Mouse (Mus musculus): ENCODE results near the gene Irx4. TPM values are rescaled to one million over a fixed set of nuclear protein-coding genes. Genes with fewer than 3 reads are reported as not detected.

Irx4 gene
- polyA plus RNA-seq, 1 experiment, result not detected

DNA sequence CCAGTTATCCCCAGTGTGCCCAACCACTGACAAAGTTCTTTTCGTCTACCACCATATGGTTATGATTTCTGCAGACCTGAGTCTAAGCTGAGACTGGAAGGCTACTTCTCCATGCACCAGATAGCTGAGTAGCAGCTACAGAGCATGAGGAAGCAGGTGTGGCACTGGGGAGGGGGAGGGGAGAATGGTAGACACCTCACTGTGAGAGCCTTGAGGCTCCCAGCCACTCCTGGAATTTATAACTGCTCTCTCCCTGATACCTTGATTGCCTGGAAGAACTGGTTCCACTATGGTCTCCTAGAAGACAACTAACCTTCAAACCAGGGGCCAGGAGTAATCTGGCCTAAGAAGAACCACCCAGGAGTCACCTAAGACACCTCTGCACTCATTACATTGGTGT, 18.9 kb downstream of the Irx4 start:
- TF ChIP-seq MYOD1 (IDR thresholded peaks at IDR 0.05; ENCODE audit: control insufficient read depth in 1 of 3, insufficient read length in 2 of 3, low read depth in 2 of 3) (no peak), SRF (IDR thresholded peaks at IDR 0.05; ENCODE audit: control insufficient read depth, insufficient read length, low read depth) (no peak), POLR2A (IDR thresholded peaks at IDR 0.05; ENCODE audit: insufficient read length, low read depth) (no peak), E2F4 (IDR thresholded peaks at IDR 0.05; ENCODE audit: insufficient read depth) (no peak), CEBPB (IDR thresholded peaks at IDR 0.05; ENCODE audit: insufficient read depth, poor library complexity, severe bottlenecking) (no peak), REST (IDR thresholded peaks at IDR 0.05; ENCODE audit: insufficient read depth, insufficient read length) (no peak), TCF3 (IDR thresholded peaks at IDR 0.05; ENCODE audit: insufficient read length, low read depth) (no peak), USF1 (IDR thresholded peaks at IDR 0.05; ENCODE audit: low read depth) (no peak), MYOG (IDR thresholded peaks at IDR 0.05; ENCODE audit: control insufficient read depth in 1 of 3, insufficient read depth in 1 of 3, insufficient read length in 2 of 3, low read depth in 2 of 3) (no peak), TCF12 (IDR thresholded peaks at IDR 0.05; ENCODE audit: insufficient read depth, poor library complexity, severe bottlenecking) (no peak), POLR2AphosphoS2 (IDR thresholded peaks at IDR 0.05; ENCODE audit: insufficient read length, low read depth) (no peak), MAX (IDR thresholded peaks at IDR 0.05; ENCODE audit: low read depth) (no peak)
- no peaks in the 10 kb centered on the region for H3K36me3 ChIP-seq (ENCODE audit: control insufficient read depth, insufficient read depth)
- H3K79me2 ChIP-seq (ENCODE audit: control insufficient read depth, insufficient read depth), result no peaks in the 10 kb centered on the region
- no peak overlapping the region for H3K4me2 ChIP-seq (ENCODE audit: low read depth)
- H3ac ChIP-seq (ENCODE audit: control insufficient read depth, insufficient read length), result no peak overlapping the region
- peaks cover 7% of the 10 kb centered on the region for H3K27me3 ChIP-seq (ENCODE audit: control insufficient read depth, insufficient read depth, insufficient read length)
- H3K4me3 ChIP-seq, result no peak overlapping the region

- Histone ChIP-seq H3ac (ENCODE audit: control insufficient read depth, insufficient read length) (no peak overlapping the region), H3K4me2 (ENCODE audit: low read depth) (no peak overlapping the region), H3K27me3 (ENCODE audit: control insufficient read depth, insufficient read depth, insufficient read length) (no peaks in the 10 kb centered on the region), H3K36me3 (ENCODE audit: control insufficient read depth, insufficient read depth) (no peaks in the 10 kb centered on the region), H3K4me3 (no peak overlapping the region), H3K79me2 (ENCODE audit: control insufficient read depth, insufficient read depth) (no peaks in the 10 kb centered on the region)
- no peak for TF ChIP-seq SRF (IDR thresholded peaks at IDR 0.05; ENCODE audit: control insufficient read depth, insufficient read length, low read depth)
- no peak for TF ChIP-seq CEBPB (IDR thresholded peaks at IDR 0.05; ENCODE audit: insufficient read depth, poor library complexity, severe bottlenecking)
- TF ChIP-seq POLR2A (IDR thresholded peaks at IDR 0.05; ENCODE audit: insufficient read length, low read depth), result no peak
- no peak for TF ChIP-seq USF1 (IDR thresholded peaks at IDR 0.05; ENCODE audit: low read depth)
- no peak for TF ChIP-seq MAX (IDR thresholded peaks at IDR 0.05; ENCODE audit: low read depth)
- TF ChIP-seq MYOG (IDR thresholded peaks at IDR 0.05; ENCODE audit: control insufficient read depth in 1 of 3, insufficient read depth in 1 of 3, insufficient read length in 2 of 3, low read depth in 2 of 3), result no peak
- no peak for TF ChIP-seq TCF3 (IDR thresholded peaks at IDR 0.05; ENCODE audit: insufficient read length, low read depth)
- TF ChIP-seq REST (IDR thresholded peaks at IDR 0.05; ENCODE audit: insufficient read depth, insufficient read length), result no peak
- TF ChIP-seq TCF12 (IDR thresholded peaks at IDR 0.05; ENCODE audit: insufficient read depth, poor library complexity, severe bottlenecking), result no peak
- no peak for TF ChIP-seq MYOD1 (IDR thresholded peaks at IDR 0.05; ENCODE audit: control insufficient read depth in 1 of 3, insufficient read length in 2 of 3, low read depth in 2 of 3)
- TF ChIP-seq E2F4 (IDR thresholded peaks at IDR 0.05; ENCODE audit: insufficient read depth), result no peak
- TF ChIP-seq POLR2AphosphoS2 (IDR thresholded peaks at IDR 0.05; ENCODE audit: insufficient read length, low read depth), result no peak
Observed at GRCm38 (mm10) chr13:73282407-73282806, 22.1 kb downstream of the Irx4 start.

GRCm38 (mm10) chr13:73283534-73283933, 23.3 kb downstream of the Irx4 start:
- Histone ChIP-seq H3K36me3 (ENCODE audit: control insufficient read depth, insufficient read depth) (no peaks in the 10 kb centered on the region), H3K79me2 (ENCODE audit: control insufficient read depth, insufficient read depth) (no peaks in the 10 kb centered on the region), H3K4me2 (ENCODE audit: low read depth) (no peak overlapping the region), H3ac (ENCODE audit: control insufficient read depth, insufficient read length) (no peak overlapping the region), H3K27me3 (ENCODE audit: control insufficient read depth, insufficient read depth, insufficient read length) (no peaks in the 10 kb centered on the region), H3K4me3 (no peak overlapping the region)
- no peak for TF ChIP-seq TCF12 (IDR thresholded peaks at IDR 0.05; ENCODE audit: insufficient read depth, poor library complexity, severe bottlenecking)
- no peak for TF ChIP-seq REST (IDR thresholded peaks at IDR 0.05; ENCODE audit: insufficient read depth, insufficient read length)
- no peak for TF ChIP-seq POLR2AphosphoS2 (IDR thresholded peaks at IDR 0.05; ENCODE audit: insufficient read length, low read depth)
- TF ChIP-seq MAX (IDR thresholded peaks at IDR 0.05; ENCODE audit: low read depth), result no peak
- no peak for TF ChIP-seq SRF (IDR thresholded peaks at IDR 0.05; ENCODE audit: control insufficient read depth, insufficient read length, low read depth)
- no peak for TF ChIP-seq CEBPB (IDR thresholded peaks at IDR 0.05; ENCODE audit: insufficient read depth, poor library complexity, severe bottlenecking)
- TF ChIP-seq MYOG (IDR thresholded peaks at IDR 0.05; ENCODE audit: control insufficient read depth in 1 of 3, insufficient read depth in 1 of 3, insufficient read length in 2 of 3, low read depth in 2 of 3), result no peak
- no peak for TF ChIP-seq TCF3 (IDR thresholded peaks at IDR 0.05; ENCODE audit: insufficient read length, low read depth)
- TF ChIP-seq USF1 (IDR thresholded peaks at IDR 0.05; ENCODE audit: low read depth), result no peak
- TF ChIP-seq E2F4 (IDR thresholded peaks at IDR 0.05; ENCODE audit: insufficient read depth), result no peak
- TF ChIP-seq POLR2A (IDR thresholded peaks at IDR 0.05; ENCODE audit: insufficient read length, low read depth), result no peak

- no peak for TF ChIP-seq MYOG (IDR thresholded peaks at IDR 0.05; ENCODE audit: control insufficient read depth in 1 of 3, insufficient read depth in 1 of 3, insufficient read length in 2 of 3, low read depth in 2 of 3)
- no peak for TF ChIP-seq SRF (IDR thresholded peaks at IDR 0.05; ENCODE audit: control insufficient read depth, insufficient read length, low read depth)
- TF ChIP-seq REST (IDR thresholded peaks at IDR 0.05; ENCODE audit: insufficient read depth, insufficient read length), result no peak
- TF ChIP-seq MYOD1 (IDR thresholded peaks at IDR 0.05; ENCODE audit: control insufficient read depth in 1 of 3, insufficient read length in 2 of 3, low read depth in 2 of 3), result no peak
- TF ChIP-seq POLR2AphosphoS2 (IDR thresholded peaks at IDR 0.05; ENCODE audit: insufficient read length, low read depth), result no peak
- no peak for TF ChIP-seq E2F4 (IDR thresholded peaks at IDR 0.05; ENCODE audit: insufficient read depth)
- TF ChIP-seq CEBPB (IDR thresholded peaks at IDR 0.05; ENCODE audit: insufficient read depth, poor library complexity, severe bottlenecking), result no peak
- no peak for TF ChIP-seq POLR2A (IDR thresholded peaks at IDR 0.05; ENCODE audit: insufficient read length, low read depth)
- no peak for TF ChIP-seq MAX (IDR thresholded peaks at IDR 0.05; ENCODE audit: low read depth)
- TF ChIP-seq TCF12 (IDR thresholded peaks at IDR 0.05; ENCODE audit: insufficient read depth, poor library complexity, severe bottlenecking), result no peak
- TF ChIP-seq USF1 (IDR thresholded peaks at IDR 0.05; ENCODE audit: low read depth), result no peak
- no peak for TF ChIP-seq TCF3 (IDR thresholded peaks at IDR 0.05; ENCODE audit: insufficient read length, low read depth)
- Histone ChIP-seq H3K4me3 (no peak overlapping the region), H3ac (ENCODE audit: control insufficient read depth, insufficient read length) (no peak overlapping the region), H3K4me2 (ENCODE audit: low read depth) (no peak overlapping the region), H3K27me3 (ENCODE audit: control insufficient read depth, insufficient read depth, insufficient read length) (no peaks in the 10 kb centered on the region), H3K36me3 (ENCODE audit: control insufficient read depth, insufficient read depth) (no peaks in the 10 kb centered on the region), H3K79me2 (ENCODE audit: control insufficient read depth, insufficient read depth) (no peaks in the 10 kb centered on the region)
Observed at GRCm38 (mm10) chr13:73290206-73290605, 29.9 kb downstream of the Irx4 start.
